Mouse (Mus musculus) liver, adult 2 months (tissue): ENCODE results near the gene Gm10912.

Experiments
- CTCF ChIP-seq: fragments of 200-500 bp; IDR thresholded peaks from 2 replicates; pipeline ENCODE4 v1.5.1; 2011; ENCODE audit warnings: low read depth, low read length, control low read depth
- POLR2A ChIP-seq: fragments of 200-500 bp; IDR thresholded peaks from 2 replicates; pipeline ENCODE4 v1.6.1; 2011; ENCODE audit warnings: low read length, control low read depth; ENCODE audit not compliant: insufficient read depth; ENCODE audit errors: extremely low read depth

- no peak for TF ChIP-seq POLR2A
- TF ChIP-seq CTCF: no peak
These were observed 6.7 kb upstream of the Gm10912 start for GRCm38 (mm10) chr2:104058954-104059353.
